In genomic region chr13:64076074-64076473, GRCm38 (mm10) we compare ENCODE assay signal across 28 mouse cellular contexts. TPM values are rescaled to one million over a fixed set of nuclear protein-coding genes. Genes with fewer than 3 reads are reported as not detected.
DNase-seq lines count a peak whose midpoint lies in the region; ATAC-seq lines count a peak whose summit lies in the region.
"Had no signal": no experiment of that assay in that cellular context is flagged by ENCODE, and none has a peak within 500 bp of the region (broad histone marks: within the 10 kb centered on the region; RNA-seq: fewer than 3 reads in every experiment).

No protein-coding gene starts in this region.

- H3K27ac ChIP-seq in midbrain, embryonic 11.5 days (ENCODE audit: low read depth, low read length), result no peak overlapping the region
- H3K27ac ChIP-seq: embryonic facial prominence, embryonic 13.5 days; embryonic facial prominence, embryonic 15.5 days; forebrain, embryonic 10.5 days; forebrain, embryonic 12.5 days had no signal

- peak; percentile 74 for DNase-seq in 416B (ENCODE audit: low read depth)
- peak; percentile 1 to 9 for DNase-seq in B cell, adult 2 months
- DNase-seq in splenic B cell, adult 2 months (ENCODE audit: low read depth, low spot score), result peak; percentile 9
- no peak for DNase-seq in ovary, adult 18-20 months (ENCODE audit: low spot score)
- DNase-seq in right cerebral cortex, postnatal 36 days (ENCODE audit: low spot score in 2 of 2), result no peak
- no peak for DNase-seq in midbrain, embryonic 11.5 days (ENCODE audit: low spot score, missing footprints)
- DNase-seq: adrenal gland, adult 8-10 months; adrenal gland, postnatal 14 days; adrenal gland, postnatal 36 days; cerebellum, adult 11-12 months; cerebellum, adult 2 months; cerebellum, adult 9-10 months; cerebellum, postnatal 10 days; cerebellum, postnatal 25 days; embryo, embryonic 11 days had no signal

- H3K4me2 ChIP-seq in midbrain, embryonic 11.5 days, result no peak overlapping the region
- H3K4me2 ChIP-seq: embryonic facial prominence, embryonic 13.5 days; embryonic facial prominence, embryonic 15.5 days; forebrain, embryonic 12.5 days had no signal

- no peak overlapping the region for H3K9ac ChIP-seq in midbrain, embryonic 11.5 days (ENCODE audit: low read length)
- H3K9ac ChIP-seq: embryonic facial prominence, embryonic 13.5 days; embryonic facial prominence, embryonic 15.5 days; forebrain, embryonic 12.5 days had no signal

- no peaks in the 10 kb centered on the region for H3K9me3 ChIP-seq in midbrain, embryonic 11.5 days (ENCODE audit: control insufficient read depth, low read length)
- H3K9me3 ChIP-seq: embryonic facial prominence, embryonic 15.5 days; forebrain, embryonic 10.5 days; forebrain, embryonic 12.5 days; G1E had no signal

- no peak overlapping the region for H3K4me3 ChIP-seq in midbrain, embryonic 11.5 days (ENCODE audit: low read depth, low read length)
- H3K4me3 ChIP-seq: embryonic facial prominence, embryonic 13.5 days; embryonic facial prominence, embryonic 15.5 days; erythroblast, embryonic 14.5 days; forebrain, embryonic 10.5 days; forebrain, embryonic 12.5 days had no signal

- no peaks in the 10 kb centered on the region for H3K27me3 ChIP-seq in splenic B cell, adult 2 months (ENCODE audit: control insufficient read depth, insufficient read depth, low read length, poor library complexity, severe bottlenecking)
- no peaks in the 10 kb centered on the region for H3K27me3 ChIP-seq in midbrain, embryonic 11.5 days (ENCODE audit: control insufficient read depth, insufficient read depth, low read length)
- H3K27me3 ChIP-seq: embryonic facial prominence, embryonic 13.5 days; embryonic facial prominence, embryonic 15.5 days; Patski had no signal

- peaks cover 2% of the 10 kb centered on the region for H3K4me1 ChIP-seq in midbrain, embryonic 11.5 days (ENCODE audit: control insufficient read depth, insufficient read depth, low read length)
- H3K4me1 ChIP-seq: embryonic facial prominence, embryonic 15.5 days had no signal

- ATAC-seq in common myeloid progenitor, adult 5-6 weeks (replicated peaks; ENCODE audit: low read depth, poor library complexity, severe bottlenecking), result 0 out of 2 replicates have a peak, but pooled peaks have one; percentile 22
- ATAC-seq in midbrain, embryonic 11.5 days (ENCODE audit: low FRiP score), result no peak
- ATAC-seq: activated CD4-positive, CD25-positive, alpha-beta regulatory T cell, adult 4 months; forebrain, embryonic 14.5 days; forebrain, embryonic 16.5 days; Patski had no signal

- H3K36me3 ChIP-seq in splenic B cell, adult 2 months (ENCODE audit: control insufficient read depth, insufficient read depth, low read length, poor library complexity, severe bottlenecking), result no peaks in the 10 kb centered on the region
- H3K36me3 ChIP-seq in midbrain, embryonic 11.5 days (ENCODE audit: control insufficient read depth, insufficient read depth, low read length), result no peaks in the 10 kb centered on the region
- H3K36me3 ChIP-seq: embryonic facial prominence, embryonic 13.5 days; embryonic facial prominence, embryonic 15.5 days; forebrain, embryonic 10.5 days; forebrain, embryonic 12.5 days; G1E had no signal

- whole genome bisulfite sequencing in midbrain, embryonic 11.5 days, result 86% methylated on average over 4 of the region's 4 CpGs

RNA-seq across cellular contexts. Expression of gene Hsd17b3, which starts 13.0 kb away (rescaled TPM):
- not detected in 2 replicates for total RNA-seq in common myeloid progenitor, adult 5-6 weeks (2017)
- polyA plus RNA-seq in midbrain, embryonic 11.5 days (2014; fragmentation: Nextera tagmentation; extraction: Ambion mirVana), result not detected in 2 replicates
- total RNA-seq: adrenal gland, postnatal 14 days had no signal
- polyA plus RNA-seq: activated CD4-positive, CD25-positive, alpha-beta regulatory T cell, adult 4 months; C2C12; cerebellum, adult 2 months; embryonic facial prominence, embryonic 11.5 days; embryonic facial prominence, embryonic 13.5 days; embryonic facial prominence, embryonic 15.5 days; erythroblast, embryonic 14.5 days; forebrain, embryonic 12.5 days; forebrain, embryonic 14.5 days; forebrain, embryonic 16.5 days; G1E; Patski had no signal

RNA-seq across cellular contexts. Expression of gene Slc35d2, which starts 53.1 kb away (rescaled TPM):
- total RNA-seq in common myeloid progenitor, adult 5-6 weeks (2017), result 4.6 and 6.5 TPM in 2 replicates
- 2.9 and 5.0 TPM in 2 replicates for polyA plus RNA-seq in midbrain, embryonic 11.5 days (2014; fragmentation: Nextera tagmentation; extraction: Ambion mirVana)
- polyA plus RNA-seq: G1E had no signal

Comparison
In these comparisons a context has a peak if more than half of its experiments do, and no peak if none do; other contexts are left out.
1. DNase-seq: peak in 416B (single experiment), B cell, adult 2 months (2 of 2) and splenic B cell, adult 2 months (single experiment); none in ovary, adult 18-20 months (single experiment), right cerebral cortex, postnatal 36 days (0 of 2) and midbrain, embryonic 11.5 days (single experiment).